Mouse (Mus musculus) small intestine, adult 2 months (tissue): ENCODE results near the gene 4921539E11Rik. TPM values are rescaled to one million over a fixed set of nuclear protein-coding genes. Genes with fewer than 3 reads are reported as not detected.

Experiments used
- H3K27ac ChIP-seq: fragments of 200-500 bp; 2 replicates; pipeline ENCODE4 v1.5.1; 2012; ENCODE audit warnings: low read depth, low read length, control low read depth, inconsistent platforms; ENCODE audit not compliant: insufficient read depth
- H3K27me3 ChIP-seq: fragments of 200-500 bp; 2 replicates; pipeline ENCODE4 v1.6.1; 2012; ENCODE audit warnings: mild to moderate bottlenecking, moderate library complexity, low read length, inconsistent platforms; ENCODE audit not compliant: control insufficient read depth, insufficient read depth
- H3K36me3 ChIP-seq: fragments of 200-500 bp; 2 replicates; pipeline ENCODE4 v1.6.1; 2012; ENCODE audit warnings: mild to moderate bottlenecking, low read length, control low read depth, inconsistent platforms; ENCODE audit not compliant: control insufficient read depth, insufficient read depth
- H3K4me1 ChIP-seq: fragments of 200-500 bp; 2 replicates; pipeline ENCODE4 v1.6.1; 2012; ENCODE audit warnings: low read length, inconsistent platforms, mixed read lengths; ENCODE audit not compliant: control insufficient read depth, insufficient read depth, insufficient read length
- H3K4me3 ChIP-seq: fragments of 200-500 bp; 2 replicates; pipeline ENCODE4 v1.5.1; 2012; ENCODE audit warnings: low read depth, mild to moderate bottlenecking, control low read depth, inconsistent platforms, low read length, moderate library complexity
- CTCF ChIP-seq: fragments of 200-500 bp; IDR thresholded peaks from 2 replicates; pipeline ENCODE4 v1.5.1; 2012; ENCODE audit warnings: low read depth, mild to moderate bottlenecking, control low read depth, inconsistent platforms, low read length, moderate library complexity, mixed read lengths; ENCODE audit not compliant: insufficient replicate concordance, insufficient read length; ENCODE audit errors: extremely low read depth
- POLR2A ChIP-seq: fragments of 200-500 bp; IDR thresholded peaks from 2 replicates; pipeline ENCODE4 v1.6.1; 2012; ENCODE audit warnings: low read depth, mild to moderate bottlenecking, control low read depth, inconsistent platforms, low read length, moderate library complexity
- WGBS: fragments of 180-500 bp; shearing (Covaris S2); methylation state at CpG from one replicate; pipeline ENCODE4 v1.1.7; 2018; 5-methylcytosine and 5-hydroxymethylcytosine counted together
- polyA plus RNA-seq: library from polyadenylated mRNA; depleted of rRNA; stranded (reverse); fragments of >200 nt; gene quantifications from 2 replicates; pipeline ENCODE4 v1.2.3, GENCODE M21; 2012; rRNA removed

The 4921539E11Rik gene
- polyA plus RNA-seq: not detected in 2 replicates

GRCm38 (mm10) chr4:103290763-103291162, at the start of gene 4921539E11Rik:
4921539E11Rik (minus strand) TSS chr4:103290863.
- Histone ChIP-seq H3K27ac (no peak within 1 kb of the TSS), H3K4me3 (no peak within 1 kb of the TSS), H3K36me3 (no peaks in the 10 kb centered on the region), H3K4me1 (no peaks in the 10 kb centered on the region), H3K27me3 (no peaks in the 10 kb centered on the region)
- TF ChIP-seq POLR2A (no peak), CTCF (no peak)
- WGBS: 69% methylated on average over 2 of the region's 2 CpGs

DNA sequence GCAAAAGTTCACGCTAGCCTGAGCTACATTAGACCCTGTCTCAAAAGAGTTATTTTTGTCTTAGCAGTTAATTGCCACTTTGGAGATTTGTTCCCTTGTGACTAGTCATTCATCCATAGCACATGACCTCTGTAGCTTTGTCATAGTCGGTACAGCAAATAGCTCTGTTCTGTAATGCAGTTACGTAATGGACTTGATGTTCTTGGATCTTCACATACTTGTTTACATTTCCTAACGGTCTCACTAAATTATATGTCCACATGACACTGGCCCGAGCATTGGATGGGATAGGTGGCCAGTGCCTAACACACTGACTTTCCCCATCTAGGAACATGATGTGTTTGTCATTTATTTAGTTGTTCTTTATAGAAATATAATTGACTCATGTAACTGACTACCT, 44.5 kb upstream of the 4921539E11Rik start:
- H3K4me1 ChIP-seq: no peaks in the 10 kb centered on the region
- peaks cover 24% of the 10 kb centered on the region for H3K36me3 ChIP-seq
- H3K4me3 ChIP-seq: no peak overlapping the region
- WGBS: 76% methylated on average over 5 of the region's 5 CpGs
- TF ChIP-seq CTCF (no peak), POLR2A (no peak)
- no peak overlapping the region for H3K27ac ChIP-seq
- H3K27me3 ChIP-seq: no peaks in the 10 kb centered on the region

GRCm38 (mm10) chr4:103329348-103329747, 38.7 kb upstream of the 4921539E11Rik start:
- Histone ChIP-seq H3K27ac (no peak overlapping the region), H3K4me1 (no peaks in the 10 kb centered on the region), H3K36me3 (peaks cover 24% of the 10 kb centered on the region), H3K27me3 (no peaks in the 10 kb centered on the region), H3K4me3 (no peak overlapping the region)
- WGBS: 71% methylated on average over 6 of the region's 6 CpGs
- TF ChIP-seq CTCF (no peak), POLR2A (no peak)

- H3K36me3 ChIP-seq: peaks cover 14% of the 10 kb centered on the region
- TF ChIP-seq CTCF (peak; percentile 49; the same call in 1 of the 2 replicates), POLR2A (no peak)
- H3K4me3 ChIP-seq: no peak overlapping the region
- no peaks in the 10 kb centered on the region for H3K4me1 ChIP-seq
- no peak overlapping the region for H3K27ac ChIP-seq
- 71% methylated on average over 3 of the region's 3 CpGs for WGBS
- no peaks in the 10 kb centered on the region for H3K27me3 ChIP-seq
Observed at GRCm38 (mm10) chr4:103326994-103327393, 36.3 kb upstream of the 4921539E11Rik start.

DNA sequence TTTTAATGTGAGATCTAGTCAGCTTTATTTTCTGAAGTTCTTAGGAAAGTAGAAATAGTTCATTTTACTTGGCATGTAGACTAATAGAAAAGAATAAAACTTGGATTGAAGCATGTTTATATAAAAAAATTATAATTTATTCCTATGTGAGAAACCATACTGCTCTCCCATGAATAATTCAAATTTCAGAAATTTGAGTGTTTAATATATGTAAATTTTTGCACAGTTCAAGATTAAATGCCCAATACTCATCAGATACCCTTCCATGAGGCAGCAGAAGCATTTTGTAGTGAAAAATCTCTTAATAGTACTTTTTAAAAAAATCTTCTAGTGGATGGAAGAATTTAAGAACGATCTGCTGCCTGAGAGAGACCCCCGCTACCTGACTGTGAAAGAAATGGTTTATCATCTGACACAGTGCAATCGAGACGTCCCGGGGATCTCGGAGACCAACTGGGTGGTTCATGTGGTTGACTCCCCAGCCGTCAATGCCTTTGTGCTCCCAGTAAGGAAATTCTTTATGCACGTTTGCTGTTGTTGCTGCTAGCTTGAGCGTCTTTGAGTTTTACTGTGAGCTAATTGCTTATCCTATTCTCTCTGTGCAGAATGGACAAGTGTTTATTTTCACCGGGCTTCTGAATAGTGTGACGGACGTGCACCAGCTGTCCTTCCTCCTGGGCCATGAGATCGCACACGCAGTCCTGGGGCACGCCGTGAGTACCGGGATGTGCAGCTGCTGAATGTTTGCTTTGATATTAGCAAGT, 34.2 kb upstream of the 4921539E11Rik start:
- 88% methylated on average over 17 of the region's 17 CpGs for WGBS

GRCm38 (mm10) chr4:103321461-103321860, 30.8 kb upstream of the 4921539E11Rik start:
- Histone ChIP-seq H3K27ac (no peak overlapping the region), H3K36me3 (peaks cover 21% of the 10 kb centered on the region), H3K27me3 (no peaks in the 10 kb centered on the region), H3K4me3 (no peak overlapping the region), H3K4me1 (no peaks in the 10 kb centered on the region)
- TF ChIP-seq POLR2A: no peak
- no peak for TF ChIP-seq CTCF
- WGBS: 73% methylated on average over 6 of the region's 6 CpGs

More for the DNA sequence above, 34.2 kb upstream of the 4921539E11Rik start:
- Histone ChIP-seq H3K27me3 (no peaks in the 10 kb centered on the region), H3K27ac (no peak overlapping the region), H3K36me3 (peaks cover 16% of the 10 kb centered on the region), H3K4me3 (no peak overlapping the region), H3K4me1 (no peaks in the 10 kb centered on the region)
- no peak for TF ChIP-seq POLR2A
- no peak for TF ChIP-seq CTCF

DNA sequence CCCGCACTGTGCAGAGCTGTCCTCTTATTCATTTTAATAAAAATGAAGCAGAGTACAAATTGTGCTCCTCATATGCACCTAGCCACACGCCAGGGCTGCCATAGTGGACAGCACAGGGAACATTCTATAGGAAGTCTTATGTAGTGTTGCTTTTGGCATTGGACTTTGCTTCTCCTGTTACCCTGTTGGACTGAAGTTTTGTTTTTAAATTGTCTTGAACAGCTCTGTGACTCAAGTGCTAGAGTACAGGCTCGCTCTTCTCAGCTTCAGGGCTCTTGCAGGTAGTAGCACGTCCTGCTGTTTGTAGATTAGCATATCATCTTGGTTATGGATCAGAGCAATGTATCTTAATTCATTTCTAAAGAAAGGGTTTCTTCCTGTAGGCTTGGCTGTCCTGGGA, 25.2 kb upstream of the 4921539E11Rik start:
- Histone ChIP-seq H3K4me3 (no peak overlapping the region), H3K4me1 (no peaks in the 10 kb centered on the region), H3K27me3 (no peaks in the 10 kb centered on the region), H3K27ac (no peak overlapping the region), H3K36me3 (peaks cover 11% of the 10 kb centered on the region)
- TF ChIP-seq CTCF (no peak), POLR2A (no peak)
- 87% methylated on average over 4 of the region's 4 CpGs for WGBS
